Mouse (Mus musculus) brain, embryonic 14.5 days (tissue): ENCODE measurements around the gene Nat8l.

ENCODE experiments used
- CTCF ChIP-seq: fragments of 200-500 bp; IDR thresholded peaks from 2 replicates; pipeline ENCODE4 v1.5.1; 2012; ENCODE audit warnings: inconsistent platforms, mild to moderate bottlenecking, moderate library complexity, borderline replicate concordance; ENCODE audit not compliant: insufficient read depth, insufficient read length; ENCODE audit errors: extremely low read depth
- POLR2A ChIP-seq: fragments of 200-500 bp; IDR thresholded peaks from 2 replicates; pipeline ENCODE4 v1.6.1; 2012; ENCODE audit warnings: mild to moderate bottlenecking, inconsistent platforms, borderline replicate concordance; ENCODE audit not compliant: poor library complexity, insufficient read depth, insufficient read length, severe bottlenecking; ENCODE audit errors: extremely low read depth

- no peak for TF ChIP-seq POLR2A
- TF ChIP-seq CTCF, result no peak
These were observed 2.2 kb downstream of the Nat8l start for GRCm38 (mm10) chr5:33997829-33998504.
